Mouse (Mus musculus): Measurements from ENCODE around the gene 4930539E08Rik. TPM values are rescaled to one million over a fixed set of nuclear protein-coding genes. Genes with fewer than 3 reads are reported as not detected.
A peak's percentile ranks its signal among the peaks of the same experiment; 100 is the strongest.

4930539E08Rik gene
- polyA plus RNA-seq, 1 experiment from 2014 or later, result 0.27 TPM

- 47% methylated on average over 15 of the region's 15 CpGs for WGBS
- no peak for ATAC-seq (ENCODE audit: insufficient number of reproducible peaks, low FRiP score, low TSS enrichment, low read depth)
Observed at GRCm38 (mm10) chr17:28926866-28927635, 11.9 kb upstream of the 4930539E08Rik start.

GRCm38 (mm10) chr17:28926380-28926779, 11.3 kb upstream of the 4930539E08Rik start:
- no peaks in the 10 kb centered on the region for H3K27me3 ChIP-seq
- H3K9me3 ChIP-seq, result no peaks in the 10 kb centered on the region
- no peak overlapping the region for H3K27ac ChIP-seq
- H3K36me3 ChIP-seq, result no peaks in the 10 kb centered on the region
- no peak for ATAC-seq (ENCODE audit: insufficient number of reproducible peaks, low FRiP score, low TSS enrichment, low read depth)
- H3K4me2 ChIP-seq, result no peak overlapping the region
- 17% methylated on average over 13 of the region's 13 CpGs for WGBS
- no peak overlapping the region for H3K4me3 ChIP-seq
- no peak overlapping the region for H3K9ac ChIP-seq
- peaks cover 12% of the 10 kb centered on the region for H3K4me1 ChIP-seq

More at GRCm38 (mm10) chr17:28926866-28927635, 11.9 kb upstream of the 4930539E08Rik start:
- Histone ChIP-seq H3K4me3 (no peak overlapping the region), H3K9ac (no peak overlapping the region), H3K9me3 (no peaks in the 10 kb centered on the region), H3K27ac (no peak overlapping the region), H3K36me3 (no peaks in the 10 kb centered on the region), H3K4me1 (peaks cover 12% of the 10 kb centered on the region), H3K27me3 (no peaks in the 10 kb centered on the region), H3K4me2 (no peak overlapping the region)

- Histone ChIP-seq H3K36me3 (no peaks in the 10 kb centered on the region), H3K9ac (no peak overlapping the region), H3K27me3 (no peaks in the 10 kb centered on the region), H3K4me3 (no peak overlapping the region), H3K4me2 (no peak overlapping the region), H3K9me3 (no peaks in the 10 kb centered on the region), H3K4me1 (peaks cover 3% of the 10 kb centered on the region), H3K27ac (no peak overlapping the region)
- WGBS, result 75% methylated on average over 8 of the region's 8 CpGs
- ATAC-seq (ENCODE audit: insufficient number of reproducible peaks, low FRiP score, low TSS enrichment, low read depth), result no peak
Observed at GRCm38 (mm10) chr17:28924957-28925595, 10.0 kb upstream of the 4930539E08Rik start.

GRCm38 (mm10) chr17:28922096-28922495, 7.0 kb upstream of the 4930539E08Rik start:
- no peaks in the 10 kb centered on the region for H3K36me3 ChIP-seq
- ATAC-seq (ENCODE audit: insufficient number of reproducible peaks, low FRiP score, low TSS enrichment, low read depth), result no peak
- no peak overlapping the region for H3K9ac ChIP-seq
- H3K27ac ChIP-seq, result no peak overlapping the region
- no peaks in the 10 kb centered on the region for H3K27me3 ChIP-seq
- H3K9me3 ChIP-seq, result no peaks in the 10 kb centered on the region
- H3K4me1 ChIP-seq, result 0 out of 2 replicates have a peak, but pooled peaks cover 2% of the 10 kb centered on the region
- WGBS, result 67% methylated on average over 6 of the region's 6 CpGs
- H3K4me3 ChIP-seq, result no peak overlapping the region
- no peak overlapping the region for H3K4me2 ChIP-seq

GRCm38 (mm10) chr17:28921086-28921485, 6.0 kb upstream of the 4930539E08Rik start:
- H3K27ac ChIP-seq, result no peak overlapping the region
- H3K27me3 ChIP-seq, result no peaks in the 10 kb centered on the region
- H3K4me1 ChIP-seq, result no peaks in the 10 kb centered on the region
- H3K4me2 ChIP-seq, result no peak overlapping the region
- ATAC-seq (ENCODE audit: insufficient number of reproducible peaks, low FRiP score, low TSS enrichment, low read depth), result no peak
- no peaks in the 10 kb centered on the region for H3K36me3 ChIP-seq
- H3K9me3 ChIP-seq, result no peaks in the 10 kb centered on the region
- WGBS, result 73% methylated on average over 8 of the region's 8 CpGs
- no peak overlapping the region for H3K9ac ChIP-seq
- no peak overlapping the region for H3K4me3 ChIP-seq

GRCm38 (mm10) chr17:28916520-28916919, 1.4 kb upstream of the 4930539E08Rik start:
- Histone ChIP-seq H3K4me1 (no peaks in the 10 kb centered on the region), H3K4me3 (no peak overlapping the region), H3K9ac (no peak overlapping the region), H3K27ac (no peak overlapping the region), H3K36me3 (no peaks in the 10 kb centered on the region), H3K4me2 (no peak overlapping the region), H3K27me3 (no peaks in the 10 kb centered on the region), H3K9me3 (no peaks in the 10 kb centered on the region)
- 95% methylated on average over 1 of the region's 1 CpGs for WGBS
- ATAC-seq (ENCODE audit: insufficient number of reproducible peaks, low FRiP score, low TSS enrichment, low read depth), result no peak

- H3K27ac ChIP-seq, result no peak overlapping the region
- H3K9me3 ChIP-seq, result no peaks in the 10 kb centered on the region
- H3K4me1 ChIP-seq, result peaks cover 6% of the 10 kb centered on the region
- WGBS, result 72% methylated on average over 6 of the region's 6 CpGs
- no peak for ATAC-seq (ENCODE audit: insufficient number of reproducible peaks, low FRiP score, low TSS enrichment, low read depth)
- no peak overlapping the region for H3K4me2 ChIP-seq
- H3K4me3 ChIP-seq, result no peak overlapping the region
- H3K9ac ChIP-seq, result no peak overlapping the region
- peaks cover 5% of the 10 kb centered on the region; the same call in 1 of the 2 replicates for H3K27me3 ChIP-seq
- no peaks in the 10 kb centered on the region for H3K36me3 ChIP-seq
Observed at GRCm38 (mm10) chr17:28913940-28914339, 1.2 kb downstream of the 4930539E08Rik start.

GRCm38 (mm10) chr17:28913200-28913599, 1.9 kb downstream of the 4930539E08Rik start:
- ATAC-seq (ENCODE audit: insufficient number of reproducible peaks, low FRiP score, low TSS enrichment, low read depth), result no peak
- H3K36me3 ChIP-seq, result no peaks in the 10 kb centered on the region
- H3K9me3 ChIP-seq, result no peaks in the 10 kb centered on the region
- H3K27ac ChIP-seq, result no peak overlapping the region
- no peak overlapping the region for H3K4me2 ChIP-seq
- H3K4me3 ChIP-seq, result no peak overlapping the region
- peaks cover 11% of the 10 kb centered on the region; the same call in 1 of the 2 replicates for H3K27me3 ChIP-seq
- 74% methylated on average over 5 of the region's 5 CpGs for WGBS
- no peak overlapping the region for H3K9ac ChIP-seq
- peaks cover 6% of the 10 kb centered on the region for H3K4me1 ChIP-seq

GRCm38 (mm10) chr17:28910139-28910538, 5.0 kb downstream of the 4930539E08Rik start:
- Histone ChIP-seq H3K27ac (no peak overlapping the region), H3K27me3 (peaks cover 11% of the 10 kb centered on the region; the same call in 1 of the 2 replicates), H3K9me3 (no peaks in the 10 kb centered on the region), H3K36me3 (no peaks in the 10 kb centered on the region), H3K9ac (no peak overlapping the region), H3K4me1 (peaks cover 9% of the 10 kb centered on the region), H3K4me3 (no peak overlapping the region), H3K4me2 (no peak overlapping the region)
- no peak for ATAC-seq (ENCODE audit: insufficient number of reproducible peaks, low FRiP score, low TSS enrichment, low read depth)
- 33% methylated on average over 7 of the region's 7 CpGs for WGBS

GRCm38 (mm10) chr17:28909252-28909941, 5.7 kb downstream of the 4930539E08Rik start:
- H3K27me3 ChIP-seq, result peaks cover 11% of the 10 kb centered on the region; the same call in 1 of the 2 replicates
- no peak overlapping the region for H3K9ac ChIP-seq
- H3K4me3 ChIP-seq, result peak overlapping the region; percentile 23
- peaks cover 13% of the 10 kb centered on the region for H3K4me1 ChIP-seq
- no peaks in the 10 kb centered on the region for H3K36me3 ChIP-seq
- 9% methylated on average over 29 of the region's 29 CpGs for WGBS
- no peak for ATAC-seq (ENCODE audit: insufficient number of reproducible peaks, low FRiP score, low TSS enrichment, low read depth)
- H3K4me2 ChIP-seq, result peak overlapping the region; percentile 44
- H3K9me3 ChIP-seq, result no peaks in the 10 kb centered on the region
- no peak overlapping the region for H3K27ac ChIP-seq

GRCm38 (mm10) chr17:28907959-28908358, 7.2 kb downstream of the 4930539E08Rik start:
- no peak overlapping the region for H3K27ac ChIP-seq
- peaks cover 11% of the 10 kb centered on the region; the same call in 1 of the 2 replicates for H3K27me3 ChIP-seq
- ATAC-seq (ENCODE audit: insufficient number of reproducible peaks, low FRiP score, low TSS enrichment, low read depth), result no peak
- H3K9me3 ChIP-seq, result no peaks in the 10 kb centered on the region
- no peak overlapping the region for H3K9ac ChIP-seq
- H3K4me2 ChIP-seq, result no peak overlapping the region
- WGBS, result 75% methylated on average over 7 of the region's 7 CpGs
- H3K36me3 ChIP-seq, result no peaks in the 10 kb centered on the region
- no peak overlapping the region for H3K4me3 ChIP-seq
- peaks cover 13% of the 10 kb centered on the region for H3K4me1 ChIP-seq
